Mouse (Mus musculus): ENCODE data around the gene Gm2663. TPM values are rescaled to one million over a fixed set of nuclear protein-coding genes. Genes with fewer than 3 reads are reported as not detected.

The Gm2663 gene
- total and polyA plus RNA-seq, 3 experiments = not detected

- H3K4me3 ChIP-seq (replicated peaks in 1 of 3; ENCODE audit: low read depth in 2 of 3, low read length in 2 of 3, poor library complexity in 1 of 3) = no peak overlapping the region
- H3K79me2 ChIP-seq (replicated peaks; ENCODE audit: control insufficient read depth, extremely low read depth, insufficient read depth, poor library complexity, severe bottlenecking) = no peaks in the 10 kb centered on the region
- H3K36me3 ChIP-seq (replicated peaks in 1 of 2; ENCODE audit: control insufficient read depth in 1 of 2, insufficient read depth in 1 of 2, low read length in 1 of 2) = no peaks in the 10 kb centered on the region
- dilution Hi-C loops (cut with MboI; ENCODE audit: extremely low pct_ligation_motif_present, extremely low pct_unique_long_range_greater_than_20kb, low sequenced_read_pairs) = no loop called here
- no peak overlapping the region for H3K9ac ChIP-seq (ENCODE audit: insufficient read depth, low read depth)
- H3K9me3 ChIP-seq (replicated peaks; ENCODE audit: low read length) = no peaks in the 10 kb centered on the region
- H3K27me3 ChIP-seq (replicated peaks) = no peaks in the 10 kb centered on the region
- H3K4me1 ChIP-seq (ENCODE audit: control insufficient read depth in 1 of 2, insufficient read depth in 2 of 2) = peaks cover 0 to 21% of the 10 kb centered on the region in 2 experiments; a peak in 2 of 4 replicates
- no peak overlapping the region for H3K4me2 ChIP-seq (ENCODE audit: insufficient read depth, low read depth, poor library complexity, severe bottlenecking)
- H3K27ac ChIP-seq (ENCODE audit: insufficient read depth, low read depth) = no peak overlapping the region
- DNase-seq (ENCODE audit: extremely low read depth) = peak; percentile 27
- no peak for TF ChIP-seq SMC3 (IDR thresholded peaks at IDR 0.05; ENCODE audit: low read depth, low read length)
- TF ChIP-seq ZC3H11A (IDR thresholded peaks at IDR 0.05; ENCODE audit: low read depth, low read length) = no peak
- no peak for TF ChIP-seq SIN3A (IDR thresholded peaks at IDR 0.05; ENCODE audit: low read length)
- no peak for TF ChIP-seq NRF1 (IDR thresholded peaks at IDR 0.05; ENCODE audit: low read depth, low read length)
- TF ChIP-seq ZKSCAN1 (IDR thresholded peaks at IDR 0.05; ENCODE audit: borderline replicate concordance, low read depth, low read length) = no peak
- TF ChIP-seq MYC (IDR thresholded peaks at IDR 0.05; ENCODE audit: low read depth, low read length) = no peak
- TF ChIP-seq ZNF384 (IDR thresholded peaks at IDR 0.05; ENCODE audit: low read depth, low read length) = no peak
- no peak for TF ChIP-seq BHLHE40 (IDR thresholded peaks at IDR 0.05; ENCODE audit: low read depth, low read length)
- no peak for TF ChIP-seq JUN (IDR thresholded peaks at IDR 0.05; ENCODE audit: insufficient read depth, low read depth, low read length)
- in situ Hi-C loops (cut with MboI; ENCODE audit: low pct_ligation_motif_present, low pct_unique_long_range_greater_than_20kb, low sequenced_read_pairs) = no loop called here
Observed at GRCm38 (mm10) chr6:41047202-41047601, 47.9 kb upstream of the Gm2663 start.

GRCm38 (mm10) chr6:41046553-41046952 lies 47.3 kb upstream of the Gm2663 start:
- Histone ChIP-seq H3K27ac (ENCODE audit: insufficient read depth, low read depth) (no peak overlapping the region), H3K4me3 (replicated peaks in 1 of 3; ENCODE audit: low read depth in 2 of 3, low read length in 2 of 3, poor library complexity in 1 of 3) (no peak overlapping the region), H3K36me3 (replicated peaks in 1 of 2; ENCODE audit: control insufficient read depth in 1 of 2, insufficient read depth in 1 of 2, low read length in 1 of 2) (no peaks in the 10 kb centered on the region), H3K4me1 (ENCODE audit: control insufficient read depth in 1 of 2, insufficient read depth in 2 of 2) (peaks cover 0 to 21% of the 10 kb centered on the region in 2 experiments; a peak in 2 of 4 replicates), H3K27me3 (replicated peaks) (no peaks in the 10 kb centered on the region), H3K4me2 (ENCODE audit: insufficient read depth, low read depth, poor library complexity, severe bottlenecking) (no peak overlapping the region), H3K9ac (ENCODE audit: insufficient read depth, low read depth) (no peak overlapping the region), H3K9me3 (replicated peaks; ENCODE audit: low read length) (no peaks in the 10 kb centered on the region), H3K79me2 (replicated peaks; ENCODE audit: control insufficient read depth, extremely low read depth, insufficient read depth, poor library complexity, severe bottlenecking) (no peaks in the 10 kb centered on the region)
- peak; percentile 62 for DNase-seq (ENCODE audit: extremely low read depth)
- TF ChIP-seq HCFC1 (IDR thresholded peaks at IDR 0.05; ENCODE audit: low read depth, low read length) (no peak), ELF1 (IDR thresholded peaks at IDR 0.05; ENCODE audit: low read depth, low read length) (no peak), JUN (IDR thresholded peaks at IDR 0.05; ENCODE audit: insufficient read depth, low read depth, low read length) (no peak), CTCF (conservative IDR thresholded peaks at IDR 0.05 in 1 of 2, IDR thresholded peaks at IDR 0.05 in 1 of 2; ENCODE audit: low read depth in 2 of 2, low read length in 2 of 2) (peak; percentile 61 to 63), RAD21 (IDR thresholded peaks at IDR 0.05; ENCODE audit: low read depth, low read length) (peak; percentile 58), ETS1 (conservative IDR thresholded peaks at IDR 0.05; ENCODE audit: low read depth, low read length) (no peak), MAFK (IDR thresholded peaks at IDR 0.05; ENCODE audit: insufficient replicate concordance, low read length) (no peak), NRF1 (IDR thresholded peaks at IDR 0.05; ENCODE audit: low read depth, low read length) (no peak)
- in situ Hi-C loops (cut with MboI; ENCODE audit: low pct_ligation_motif_present, low pct_unique_long_range_greater_than_20kb, low sequenced_read_pairs) = no loop called here
- dilution Hi-C loops (cut with MboI; ENCODE audit: extremely low pct_ligation_motif_present, extremely low pct_unique_long_range_greater_than_20kb, low sequenced_read_pairs) = no loop called here

Data from CH12.LX (cell line).